Mouse (Mus musculus) bone marrow macrophage, adult 2 months (primary cell): ENCODE results near the gene Fam135a. TPM values are rescaled to one million over a fixed set of nuclear protein-coding genes. Genes with fewer than 3 reads are reported as not detected.

Experiments
- H3K27ac ChIP-seq: 2 replicates; pipeline ENCODE4 v1.5.1; 2012; ENCODE audit warnings: low read depth, low read length; ENCODE audit not compliant: insufficient read depth
- H3K4me1 ChIP-seq: 2 replicates; pipeline ENCODE4 v1.6.1; 2012; ENCODE audit warnings: low read length; ENCODE audit not compliant: control insufficient read depth, insufficient read depth
- H3K4me3 ChIP-seq: 2 replicates; pipeline ENCODE4 v1.5.1; 2012; ENCODE audit warnings: mild to moderate bottlenecking, low read length, moderate library complexity; ENCODE audit not compliant: insufficient read depth
- CTCF ChIP-seq: IDR thresholded peaks from 2 replicates; pipeline ENCODE4 v1.5.1; 2012; ENCODE audit warnings: low read depth, mild to moderate bottlenecking, low read length, moderate library complexity
- POLR2A ChIP-seq: IDR thresholded peaks from 2 replicates; pipeline ENCODE4 v1.6.1; 2012; ENCODE audit warnings: mild to moderate bottlenecking, low read depth, low read length, borderline replicate concordance
- polyA plus RNA-seq: library from polyadenylated mRNA; stranded (reverse); fragments of >200 nt; gene quantifications from 2 replicates; pipeline ENCODE4 v1.2.4, GENCODE M21; 2012; ENCODE audit not compliant: missing spikeins, insufficient read depth, insufficient read length

The Fam135a gene
- polyA plus RNA-seq, 1 experiment: 4.4 TPM

DNA sequence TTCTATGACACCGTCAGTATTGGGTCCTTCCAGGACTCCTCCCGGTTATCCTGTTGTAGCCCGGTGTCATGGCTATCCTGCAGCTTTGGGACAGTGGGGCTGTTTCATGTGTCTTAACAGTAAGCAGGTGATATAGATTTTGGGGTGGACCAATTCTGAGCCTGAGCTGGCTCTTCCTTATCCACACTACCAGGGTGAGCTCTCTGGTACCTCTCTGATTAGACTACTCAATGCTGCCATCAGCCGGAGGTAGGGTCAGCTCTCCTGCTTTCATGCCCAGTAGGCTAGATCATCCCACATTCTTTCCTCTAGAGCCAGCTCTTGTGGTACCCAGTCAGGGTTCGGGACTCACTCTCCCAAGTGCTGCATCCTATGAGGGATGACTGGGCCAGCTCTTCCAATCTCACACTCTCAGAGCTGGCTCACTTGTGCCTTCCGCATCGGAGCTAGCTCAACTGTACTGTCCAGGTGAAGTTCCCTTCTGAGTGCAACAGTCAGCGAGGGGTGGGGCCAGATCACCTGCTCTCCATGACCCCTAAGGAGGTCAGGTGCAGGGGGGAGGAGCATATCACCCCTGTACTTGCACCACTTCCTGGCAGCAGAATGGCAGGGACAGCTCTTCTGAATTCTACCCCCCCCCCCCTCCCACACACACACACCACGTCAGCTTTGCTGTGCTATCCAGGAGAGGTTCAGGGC lies 132.0 kb downstream of the Fam135a start:
- TF ChIP-seq CTCF (no peak), POLR2A (no peak)
- Histone ChIP-seq H3K4me1 (no peaks in the 10 kb centered on the region), H3K4me3 (no peak overlapping the region), H3K27ac (no peak overlapping the region)

DNA sequence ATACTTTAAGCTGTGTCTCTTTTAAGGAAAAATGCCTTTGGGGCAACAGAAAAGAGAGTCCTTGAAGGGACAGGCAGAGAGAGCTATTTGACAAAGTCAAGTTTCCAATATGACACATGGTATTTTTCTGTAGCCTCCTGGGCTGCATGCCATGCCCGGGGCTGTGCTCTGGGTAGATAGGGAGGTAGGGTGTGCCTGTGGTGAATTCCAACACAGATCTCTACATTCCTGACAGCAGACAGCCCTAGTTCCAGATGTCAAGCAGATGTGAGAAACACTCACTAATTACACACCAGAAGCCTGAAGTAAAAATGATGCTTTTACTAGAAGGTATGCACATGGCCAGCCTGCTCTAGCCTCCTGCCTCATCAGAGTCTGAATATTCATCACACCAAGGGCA lies 133.9 kb downstream of the Fam135a start:
- Histone ChIP-seq H3K4me3 (no peak overlapping the region), H3K4me1 (no peaks in the 10 kb centered on the region), H3K27ac (no peak overlapping the region)
- TF ChIP-seq CTCF (no peak), POLR2A (no peak)

Other genes starting within 250 kb of the Fam135a start
- 42.3 and 52.5 TPM in 2 replicates for gene Smap1, start 178.0 kb downstream of the Fam135a start, polyA plus RNA-seq
- gene Sdhaf4, start 94.7 kb downstream of the Fam135a start, polyA plus RNA-seq: 42.7 and 47.0 TPM in 2 replicates
- not detected in 2 replicates for gene Col9a1, start 77.3 kb upstream of the Fam135a start, polyA plus RNA-seq